Mouse (Mus musculus) v-Abl transformed pro-B cells (cell line): Measurements from ENCODE around the gene Asic1.

Experiments used
- in situ Hi-C, 2 experiments: fragments of 400-800 bp; cut with MboI; formaldehyde crosslinking; loops; one replicate each; pipeline ENCODE4 v1.15.1; 2025; ENCODE audit not compliant: unreplicated experiment in 2 of 2

Asic1 gene

DNA sequence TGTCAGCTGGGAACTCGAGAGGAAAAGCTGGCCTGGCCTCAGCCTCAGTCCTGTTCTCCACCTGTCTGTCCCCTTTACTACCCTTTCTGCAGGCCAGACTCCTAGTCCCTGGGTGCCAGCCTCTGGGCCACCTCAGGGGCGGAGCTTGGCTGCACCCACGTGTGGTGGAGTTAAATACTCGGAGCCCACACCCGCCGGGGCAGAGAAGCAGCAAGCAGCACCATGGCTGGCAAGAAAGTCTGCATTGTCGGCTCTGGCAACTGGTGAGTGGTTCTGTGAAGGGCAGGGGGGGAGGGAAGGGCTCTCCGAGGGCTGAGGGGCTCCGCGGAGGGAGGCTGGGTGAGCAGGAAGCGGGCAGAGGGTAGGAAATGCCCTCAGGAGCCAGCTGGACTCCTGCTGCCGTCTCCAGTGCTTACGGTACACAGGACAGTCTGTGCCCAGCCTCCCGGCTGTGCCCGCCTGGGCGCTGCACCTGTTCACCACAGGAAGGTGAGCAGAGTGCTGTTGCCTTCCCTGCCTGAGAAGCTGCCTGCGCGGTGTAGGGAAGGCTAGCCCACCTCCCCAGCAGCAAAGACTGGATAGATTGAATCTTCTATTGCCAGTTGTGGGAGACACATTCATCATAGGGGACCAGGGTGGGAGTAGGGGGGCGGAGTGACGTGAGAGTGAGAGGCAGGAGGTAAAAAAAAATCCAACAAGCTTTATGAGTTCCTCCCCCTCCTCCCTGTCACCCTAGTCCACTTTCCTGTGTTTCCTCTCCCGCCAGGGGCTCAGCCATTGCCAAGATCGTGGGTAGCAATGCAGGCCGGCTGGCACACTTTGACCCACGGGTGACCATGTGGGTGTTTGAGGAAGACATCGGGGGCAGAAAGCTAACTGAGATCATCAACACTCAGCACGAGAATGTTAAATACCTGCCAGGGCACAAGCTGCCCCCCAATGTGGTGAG, 47.5 kb downstream of the Asic1 start, which contains the start of gene Gpd1:
Gene Gpd1 (plus strand): TSS at position 130 of the 949 bp plus-strand sequence.
- in situ Hi-C loops: no loop called here

DNA sequence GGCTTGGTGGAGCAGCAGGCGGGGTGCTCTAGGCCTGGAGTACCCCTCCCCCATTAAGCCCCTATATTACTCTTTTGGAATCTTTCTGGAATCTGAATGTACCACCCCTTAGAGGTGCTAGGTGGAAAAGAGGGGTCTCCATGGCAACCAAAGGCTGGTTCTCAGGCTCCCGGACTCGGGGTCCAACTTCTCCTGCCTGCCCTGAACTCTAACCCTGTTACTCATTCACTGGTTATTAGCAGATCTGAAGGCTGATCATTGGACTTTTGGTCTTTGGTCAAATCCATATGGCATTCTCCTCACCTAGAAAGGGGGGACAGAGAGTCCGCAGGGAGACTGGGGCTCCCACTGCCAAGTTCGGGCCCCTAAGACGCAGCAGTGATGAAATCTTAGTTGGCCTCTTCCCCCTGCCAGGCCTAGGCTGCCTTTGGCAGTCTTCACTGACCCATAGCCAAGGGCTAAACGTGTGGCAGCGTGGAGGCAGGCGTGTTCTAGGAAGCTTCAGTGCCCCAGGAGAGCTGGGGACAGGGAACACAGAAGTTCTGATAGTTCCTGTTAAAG, 48.4 kb downstream of the Asic1 start:
- in situ Hi-C loops: no loop called here

GRCm38 (mm10) chr15:99719865-99720264, 49.7 kb downstream of the Asic1 start:
- in situ Hi-C loops: loop anchor here (5.0 kb wide), 3 partner anchors 52 to 187 kb away; partner anchors contain the start of gene Cers5 (in 1 of the 2)

GRCm38 (mm10) chr15:99721921-99722743, 52.0 kb downstream of the Asic1 start:
- in situ Hi-C loops: loop anchor here (5.0 kb wide), 3 partner anchors 50 to 185 kb away; partner anchors contain the start of gene Cers5 (in 1 of the 2)

- in situ Hi-C loops: loop anchor here (5.0 kb wide), 3 partner anchors 49 to 184 kb away; partner anchors contain the start of gene Cers5 (in 1 of the 2)
Observed at GRCm38 (mm10) chr15:99723120-99723514, 52.9 kb downstream of the Asic1 start.

DNA sequence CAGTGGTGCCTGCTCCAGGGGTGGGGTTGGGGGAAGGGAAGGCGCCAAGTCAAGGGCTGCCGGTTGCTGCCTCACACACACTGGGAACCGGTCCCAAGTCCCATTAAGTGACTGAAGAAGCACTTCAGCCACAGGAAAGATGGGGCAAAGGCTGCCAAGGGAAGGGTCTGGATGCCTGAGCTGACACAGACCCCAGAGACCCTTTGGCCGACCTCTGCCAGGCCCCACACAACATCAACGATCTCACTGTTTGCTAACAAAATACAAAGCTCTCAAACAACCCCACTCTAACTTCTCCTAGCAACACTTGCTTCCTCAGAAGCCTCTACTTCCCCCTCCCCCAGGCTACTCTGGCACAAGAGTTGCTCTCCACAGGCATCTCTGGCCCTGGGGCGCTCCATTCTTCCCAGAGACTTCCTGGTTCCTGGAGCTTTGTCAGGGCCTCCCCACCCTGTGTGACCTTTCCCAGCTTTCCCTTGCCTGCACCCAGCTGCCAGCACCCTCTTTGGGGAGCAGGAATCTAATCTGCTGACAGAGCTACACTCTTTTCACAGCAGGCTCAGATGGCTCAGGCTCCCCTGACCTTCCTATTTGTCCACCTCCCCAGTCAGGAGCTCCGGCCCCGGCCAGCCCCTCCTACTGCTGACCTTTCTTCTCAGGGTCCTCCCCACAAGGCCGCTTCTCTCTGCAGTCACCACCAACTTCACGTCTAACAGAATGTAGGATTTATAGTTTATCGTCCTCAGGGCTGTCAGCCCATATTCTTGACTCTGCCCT, 53.5 kb downstream of the Asic1 start:
- in situ Hi-C loops: loop anchor here (5.0 kb wide), 3 partner anchors 49 to 184 kb away; partner anchors contain the start of gene Cers5 (in 1 of the 2)

GRCm38 (mm10) chr15:99724292-99725021, 54.3 kb downstream of the Asic1 start:
- in situ Hi-C loops: loop anchor here (5.0 kb wide), 3 partner anchors 48 to 183 kb away; partner anchors contain the start of gene Cers5 (in 2 of the 2)

DNA sequence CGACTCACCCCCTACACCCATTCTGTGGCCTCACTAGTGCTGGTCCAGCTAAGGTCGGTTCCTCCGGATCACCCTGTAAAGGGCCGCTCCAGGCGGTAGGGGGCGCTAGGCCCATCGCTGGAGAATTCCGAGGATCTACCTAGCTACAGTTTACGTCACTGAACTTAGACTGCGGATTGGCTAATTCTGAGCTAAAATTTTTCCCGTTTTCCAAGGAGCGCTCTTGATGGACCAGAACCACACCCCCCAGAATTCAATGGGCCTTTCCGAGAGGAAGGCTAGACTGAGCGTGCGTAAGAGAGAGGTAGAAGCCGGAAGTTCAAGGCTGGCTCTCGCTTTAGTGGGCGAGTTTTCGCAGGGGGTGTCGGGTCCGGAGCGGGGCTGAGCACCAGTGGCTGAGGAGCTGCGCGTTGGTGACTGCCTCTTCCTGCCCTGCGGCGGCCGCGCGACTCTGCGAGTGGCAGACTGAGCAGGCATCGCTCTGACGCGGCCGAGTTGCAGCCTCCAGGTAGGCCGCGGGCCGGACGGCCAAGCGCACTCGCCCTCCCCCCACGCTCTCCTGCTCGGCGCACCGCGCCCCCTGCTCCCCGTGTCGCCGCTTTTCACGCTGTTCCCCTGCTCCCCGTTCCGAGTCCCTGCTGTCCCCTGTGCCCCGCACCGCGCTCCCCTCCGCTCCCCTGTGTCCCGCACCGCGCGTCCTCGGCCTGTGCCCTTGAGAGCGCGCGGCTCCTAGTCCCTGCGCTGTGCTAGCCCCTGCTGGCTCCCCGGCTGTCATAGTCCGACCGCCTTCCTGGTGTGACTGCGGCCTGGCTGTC, 55.4 kb downstream of the Asic1 start, which contains the start of gene Cox14:
Gene Cox14 (plus strand): TSS at position 278 of the 815 bp plus-strand sequence.
- in situ Hi-C loops: loop anchor here in 1 of 2 experiments (5.0 kb wide), 1 partner anchor 47 kb away; the partner anchor contains the start of gene Cers5

DNA sequence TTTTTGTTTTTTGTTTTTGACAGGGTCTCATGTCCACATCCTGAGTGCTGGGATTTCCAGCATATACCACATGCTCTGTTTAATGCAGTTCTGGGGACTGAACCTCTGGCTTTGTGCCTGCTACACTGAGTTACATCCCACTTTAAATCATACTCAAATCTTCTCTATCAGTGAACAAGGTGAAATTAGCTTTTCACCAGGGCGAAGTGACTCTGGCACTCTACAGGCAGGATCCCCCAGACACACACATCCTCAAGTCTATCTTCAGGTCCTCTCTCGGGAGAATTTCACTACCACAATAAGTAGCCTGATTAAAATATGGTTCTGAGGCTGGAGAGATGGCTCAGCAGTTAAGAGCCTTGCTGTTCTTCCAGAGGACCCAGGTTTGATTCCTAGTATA, 56.4 kb downstream of the Asic1 start:
- in situ Hi-C loops: loop anchor here in 1 of 2 experiments (5.0 kb wide), 1 partner anchor 46 kb away; the partner anchor contains the start of gene Cers5

GRCm38 (mm10) chr15:99727039-99727438, 56.9 kb downstream of the Asic1 start:
- in situ Hi-C loops: loop anchor here in 1 of 2 experiments (5.0 kb wide), 1 partner anchor 45 kb away; the partner anchor contains the start of gene Cers5

DNA sequence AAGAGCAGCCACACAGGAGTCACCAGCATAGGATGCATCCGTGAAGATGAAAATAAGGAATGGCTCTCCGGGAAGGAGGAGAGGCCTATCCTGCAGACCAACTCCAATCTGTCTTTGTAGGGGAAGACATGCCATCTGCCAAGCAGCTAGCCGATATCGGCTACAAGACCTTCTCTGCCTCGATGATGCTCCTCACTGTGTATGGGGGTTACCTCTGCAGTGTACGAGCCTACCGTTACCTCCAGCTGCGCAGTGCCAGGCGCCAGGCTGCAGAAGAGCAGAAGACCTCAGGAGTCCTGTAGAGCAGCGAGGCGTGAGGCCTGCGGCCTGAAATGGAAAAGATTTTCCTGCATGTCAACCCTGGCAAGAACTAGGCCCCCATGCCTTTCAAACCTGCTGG, 57.4 kb downstream of the Asic1 start:
- in situ Hi-C loops: loop anchor here in 1 of 2 experiments (5.0 kb wide), 1 partner anchor 45 kb away; the partner anchor contains the start of gene Cers5

DNA sequence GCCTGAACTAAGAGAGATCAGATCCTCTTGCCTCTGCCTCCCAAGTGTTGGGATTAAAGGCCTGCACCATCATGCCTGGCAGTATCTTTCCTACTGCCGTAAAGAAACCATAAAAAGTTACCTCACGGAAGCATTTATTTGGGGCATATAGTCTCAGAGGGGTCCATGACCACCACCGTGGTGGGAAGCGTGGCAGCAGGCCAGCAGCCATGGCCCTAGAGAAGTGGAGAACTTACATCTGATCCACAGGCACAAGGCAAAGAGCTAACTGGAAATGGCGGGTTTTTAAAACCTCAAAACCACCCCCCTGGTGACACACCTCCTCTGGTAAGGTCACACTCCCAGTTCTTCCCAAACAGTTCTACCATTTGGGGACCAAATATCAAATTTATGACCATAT, 58.0 kb downstream of the Asic1 start:
- in situ Hi-C loops: loop anchor here in 1 of 2 experiments (5.0 kb wide), 1 partner anchor 44 kb away; the partner anchor contains the start of gene Cers5

DNA sequence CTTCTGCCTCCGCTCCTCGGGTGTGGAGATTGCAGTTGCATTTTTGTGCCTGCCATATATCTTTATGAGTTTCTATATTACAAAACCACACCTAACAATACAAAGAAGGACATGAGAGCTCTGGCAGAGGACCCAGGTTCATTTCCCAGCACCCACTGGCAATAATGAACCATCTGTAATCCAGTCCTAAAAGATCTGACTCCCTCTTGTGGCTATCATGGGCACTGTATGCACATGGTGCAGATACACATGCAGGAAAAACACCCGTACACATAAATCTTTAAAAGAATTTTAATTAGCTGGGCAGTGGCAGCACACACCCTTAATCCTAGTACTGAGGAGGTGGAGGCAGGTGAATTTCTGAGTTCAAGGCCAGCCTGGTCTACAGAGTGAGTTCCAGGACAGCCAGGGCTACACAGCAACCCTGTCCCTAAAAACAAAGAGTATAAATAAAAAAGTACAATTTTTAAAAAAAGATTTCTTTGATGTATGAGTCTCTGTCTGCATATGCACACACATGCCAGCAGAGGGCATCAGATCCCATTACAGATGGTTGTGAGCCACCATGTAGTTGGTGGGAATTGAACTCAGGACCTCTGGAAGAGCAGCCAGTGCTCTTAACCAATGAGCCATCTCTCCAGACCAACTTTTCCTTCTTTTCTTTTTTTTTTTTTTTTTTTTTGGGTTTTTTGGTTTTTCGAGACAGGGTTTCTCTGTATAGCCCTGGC, 59.1 kb downstream of the Asic1 start:
- in situ Hi-C loops: loop anchor here in 1 of 2 experiments (5.0 kb wide), 1 partner anchor 43 kb away; the partner anchor contains the start of gene Cers5

DNA sequence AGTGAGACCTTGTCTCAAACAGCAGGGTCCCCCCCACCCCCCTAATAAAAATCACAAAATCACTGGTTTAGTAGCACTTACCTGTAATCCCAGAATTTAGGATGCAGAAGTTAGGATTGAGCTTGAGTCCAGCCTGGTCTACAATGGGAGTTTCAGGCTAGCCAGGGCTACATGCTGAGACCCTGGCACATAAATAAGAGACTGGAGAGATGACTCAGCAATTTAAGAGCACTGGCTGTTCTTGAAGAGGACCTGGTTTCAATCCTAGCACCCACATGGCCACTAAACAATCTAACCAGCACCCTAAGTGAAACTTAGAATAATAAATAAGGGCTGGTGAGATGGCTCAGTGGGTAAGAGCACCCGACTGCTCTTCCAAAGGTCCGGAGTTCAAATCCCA, 61.0 kb downstream of the Asic1 start:
- in situ Hi-C loops: no loop called here

DNA sequence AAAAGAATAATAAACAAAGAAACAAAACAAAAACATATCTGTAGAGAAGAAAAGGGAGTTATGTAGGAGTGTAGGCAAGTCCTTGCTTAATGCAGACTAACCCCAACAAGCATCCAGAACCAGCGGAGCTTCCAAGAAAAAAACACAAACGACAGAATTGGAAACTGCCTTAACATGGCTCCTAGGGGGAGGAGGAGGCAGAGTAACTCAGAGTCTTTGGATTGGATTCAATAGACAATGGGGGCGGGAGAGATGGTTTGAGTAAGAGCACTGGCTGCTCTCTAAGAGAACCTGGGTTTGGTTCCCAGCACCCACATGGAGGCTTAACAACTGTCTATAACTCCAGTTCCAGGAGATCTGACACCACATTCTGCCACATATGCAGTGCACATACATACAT, 61.5 kb downstream of the Asic1 start:
- in situ Hi-C loops: no loop called here

GRCm38 (mm10) chr15:99733186-99733585, 63.0 kb downstream of the Asic1 start:
- in situ Hi-C loops: no loop called here

DNA sequence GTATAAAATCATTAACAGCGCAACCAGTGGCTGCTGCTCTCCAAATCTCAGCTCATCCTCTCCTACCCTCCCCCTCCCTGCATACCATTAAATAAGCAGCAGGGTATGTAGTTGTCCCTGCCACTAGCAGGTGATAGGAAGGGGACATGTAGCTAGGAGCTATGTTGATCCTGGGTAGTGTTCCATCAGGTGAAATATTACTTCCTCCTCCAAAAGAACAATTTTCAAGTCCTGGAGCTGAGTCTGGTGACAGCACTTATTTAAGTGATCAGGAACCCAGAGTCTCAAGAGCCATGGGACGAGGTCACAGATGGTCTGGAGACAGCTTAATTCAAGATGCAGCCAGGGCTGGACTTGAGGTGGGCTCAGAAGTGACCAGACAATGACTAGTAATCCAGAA, 65.5 kb downstream of the Asic1 start:
- in situ Hi-C loops: no loop called here
